Mouse (Mus musculus): ENCODE measurements around the gene Lrrc74a. TPM values are rescaled to one million over a fixed set of nuclear protein-coding genes. Genes with fewer than 3 reads are reported as not detected.

The Lrrc74a gene
- polyA plus RNA-seq, 1 experiment from 2014 or later = not detected

- peaks cover 22% of the 10 kb centered on the region for H3K4me1 ChIP-seq
- H3K9me3 ChIP-seq = no peaks in the 10 kb centered on the region
- no peak overlapping the region for H3K4me2 ChIP-seq (replicated peaks)
- ATAC-seq (replicated peaks) = no peak
- H3K27me3 ChIP-seq = no peaks in the 10 kb centered on the region
- no peak overlapping the region for H3K4me3 ChIP-seq
- no peak overlapping the region for H3K9ac ChIP-seq (replicated peaks)
- peak overlapping the region; percentile 92 for H3K27ac ChIP-seq (replicated peaks)
- peaks cover 40% of the 10 kb centered on the region for H3K36me3 ChIP-seq
These were observed 35.6 kb upstream of the Lrrc74a start for GRCm38 (mm10) chr12:86698537-86698936.

GRCm38 (mm10) chr12:86699965-86700926 lies 33.9 kb upstream of the Lrrc74a start:
- Histone ChIP-seq H3K27me3 (no peaks in the 10 kb centered on the region), H3K4me3 (no peak overlapping the region), H3K4me2 (replicated peaks) (0 out of 2 replicates have a peak overlapping the region, but pooled peaks have one; percentile 14), H3K36me3 (peaks cover 26% of the 10 kb centered on the region), H3K4me1 (peaks cover 22% of the 10 kb centered on the region), H3K27ac (replicated peaks) (peak overlapping the region; percentile 92), H3K9me3 (no peaks in the 10 kb centered on the region), H3K9ac (replicated peaks) (no peak overlapping the region; the same call in 1 of the 2 replicates)
- ATAC-seq (replicated peaks) = peak; percentile 78
- WGBS = 29% methylated on average over 19 of the region's 19 CpGs

- Histone ChIP-seq H3K4me1 (peaks cover 22% of the 10 kb centered on the region), H3K4me2 (replicated peaks) (no peak overlapping the region), H3K9me3 (no peaks in the 10 kb centered on the region), H3K36me3 (peaks cover 20% of the 10 kb centered on the region), H3K9ac (replicated peaks) (no peak overlapping the region), H3K27ac (replicated peaks) (peak overlapping the region; percentile 92), H3K27me3 (no peaks in the 10 kb centered on the region), H3K4me3 (no peak overlapping the region)
- no peak for ATAC-seq (replicated peaks)
- 65% methylated on average over 4 of the region's 4 CpGs for WGBS
These were observed 33.2 kb upstream of the Lrrc74a start for GRCm38 (mm10) chr12:86700927-86701310.

GRCm38 (mm10) chr12:86701491-86701890 lies 32.7 kb upstream of the Lrrc74a start:
- Histone ChIP-seq H3K4me2 (replicated peaks) (no peak overlapping the region), H3K9ac (replicated peaks) (no peak overlapping the region), H3K27ac (replicated peaks) (peak overlapping the region; percentile 92), H3K4me1 (peaks cover 22% of the 10 kb centered on the region), H3K36me3 (peaks cover 14% of the 10 kb centered on the region), H3K27me3 (no peaks in the 10 kb centered on the region), H3K4me3 (no peak overlapping the region), H3K9me3 (no peaks in the 10 kb centered on the region)
- 82% methylated on average over 4 of the region's 4 CpGs for WGBS
- ATAC-seq (replicated peaks) = no peak

GRCm38 (mm10) chr12:86702690-86703089 lies 31.5 kb upstream of the Lrrc74a start:
- 78% methylated on average over 3 of the region's 3 CpGs for WGBS
- H3K4me2 ChIP-seq (replicated peaks) = no peak overlapping the region
- no peak for ATAC-seq (replicated peaks)

GRCm38 (mm10) chr12:86705843-86706242 lies 28.3 kb upstream of the Lrrc74a start:
- 76% methylated on average over 5 of the region's 5 CpGs for WGBS
- H3K36me3 ChIP-seq = no peaks in the 10 kb centered on the region; the same call in 1 of the 2 replicates
- H3K9me3 ChIP-seq = no peaks in the 10 kb centered on the region
- no peaks in the 10 kb centered on the region for H3K27me3 ChIP-seq
- H3K4me1 ChIP-seq = peaks cover 2% of the 10 kb centered on the region; the same call in 1 of the 2 replicates
- no peak overlapping the region for H3K4me2 ChIP-seq (replicated peaks)
- H3K4me3 ChIP-seq = no peak overlapping the region
- no peak overlapping the region for H3K27ac ChIP-seq (replicated peaks)
- H3K9ac ChIP-seq (replicated peaks) = no peak overlapping the region
- no peak for ATAC-seq (replicated peaks)

More at GRCm38 (mm10) chr12:86702690-86703089, 31.5 kb upstream of the Lrrc74a start:
- Histone ChIP-seq H3K9ac (replicated peaks) (no peak overlapping the region), H3K36me3 (peaks cover 2% of the 10 kb centered on the region; the same call in 1 of the 2 replicates), H3K4me1 (peaks cover 22% of the 10 kb centered on the region), H3K27ac (replicated peaks) (no peak overlapping the region), H3K4me3 (no peak overlapping the region), H3K27me3 (no peaks in the 10 kb centered on the region), H3K9me3 (no peaks in the 10 kb centered on the region)

- no peak overlapping the region for H3K9ac ChIP-seq (replicated peaks)
- no peak overlapping the region for H3K4me2 ChIP-seq (replicated peaks)
- no peak for ATAC-seq (replicated peaks)
- no peak overlapping the region for H3K27ac ChIP-seq (replicated peaks)
- H3K9me3 ChIP-seq = no peaks in the 10 kb centered on the region
- 74% methylated on average over 5 of the region's 5 CpGs for WGBS
- no peaks in the 10 kb centered on the region for H3K36me3 ChIP-seq
- peaks cover under 1% of the 10 kb centered on the region; the same call in 1 of the 2 replicates for H3K4me1 ChIP-seq
- H3K27me3 ChIP-seq = no peaks in the 10 kb centered on the region
- H3K4me3 ChIP-seq = no peak overlapping the region
These were observed 20.1 kb upstream of the Lrrc74a start for GRCm38 (mm10) chr12:86714026-86714425.

GRCm38 (mm10) chr12:86715401-86715800 lies 18.8 kb upstream of the Lrrc74a start:
- 50% methylated on average over 5 of the region's 5 CpGs for WGBS
- peaks cover 3% of the 10 kb centered on the region; the same call in 1 of the 2 replicates for H3K4me1 ChIP-seq
- H3K27ac ChIP-seq (replicated peaks) = no peak overlapping the region
- no peak for ATAC-seq (replicated peaks)
- H3K4me3 ChIP-seq = no peak overlapping the region
- no peak overlapping the region for H3K4me2 ChIP-seq (replicated peaks)
- no peak overlapping the region for H3K9ac ChIP-seq (replicated peaks)
- no peaks in the 10 kb centered on the region for H3K36me3 ChIP-seq
- no peaks in the 10 kb centered on the region for H3K9me3 ChIP-seq
- no peaks in the 10 kb centered on the region for H3K27me3 ChIP-seq

GRCm38 (mm10) chr12:86716962-86717361 lies 17.2 kb upstream of the Lrrc74a start:
- Histone ChIP-seq H3K27ac (replicated peaks) (no peak overlapping the region), H3K4me3 (no peak overlapping the region), H3K27me3 (no peaks in the 10 kb centered on the region), H3K9ac (replicated peaks) (no peak overlapping the region), H3K4me2 (replicated peaks) (no peak overlapping the region), H3K36me3 (no peaks in the 10 kb centered on the region), H3K4me1 (peaks cover 3% of the 10 kb centered on the region), H3K9me3 (no peaks in the 10 kb centered on the region)
- WGBS = 91% methylated on average over 11 of the region's 11 CpGs
- no peak for ATAC-seq (replicated peaks)

- no peak overlapping the region for H3K4me3 ChIP-seq
- H3K9me3 ChIP-seq = no peaks in the 10 kb centered on the region
- no peak overlapping the region for H3K4me2 ChIP-seq (replicated peaks)
- H3K4me1 ChIP-seq = peaks cover 13% of the 10 kb centered on the region
- H3K36me3 ChIP-seq = no peaks in the 10 kb centered on the region
- H3K9ac ChIP-seq (replicated peaks) = no peak overlapping the region
- no peaks in the 10 kb centered on the region for H3K27me3 ChIP-seq
- no peak overlapping the region for H3K27ac ChIP-seq (replicated peaks)
- WGBS = 83% methylated on average over 18 of the region's 18 CpGs
- no peak for ATAC-seq (replicated peaks)
These were observed 14.1 kb upstream of the Lrrc74a start for GRCm38 (mm10) chr12:86719961-86720639.

GRCm38 (mm10) chr12:86721453-86721852 lies 12.7 kb upstream of the Lrrc74a start:
- ATAC-seq (replicated peaks) = no peak
- H3K9ac ChIP-seq (replicated peaks) = no peak overlapping the region
- WGBS = 73% methylated on average over 5 of the region's 5 CpGs

GRCm38 (mm10) chr12:86724300-86724699 lies 9.9 kb upstream of the Lrrc74a start:
- no peak overlapping the region for H3K9ac ChIP-seq (replicated peaks)

More at GRCm38 (mm10) chr12:86721453-86721852, 12.7 kb upstream of the Lrrc74a start:
- no peaks in the 10 kb centered on the region for H3K27me3 ChIP-seq
- H3K36me3 ChIP-seq = no peaks in the 10 kb centered on the region
- no peak overlapping the region for H3K27ac ChIP-seq (replicated peaks)
- H3K9me3 ChIP-seq = no peaks in the 10 kb centered on the region
- no peak overlapping the region for H3K4me3 ChIP-seq
- peaks cover 20% of the 10 kb centered on the region for H3K4me1 ChIP-seq
- no peak overlapping the region for H3K4me2 ChIP-seq (replicated peaks)

More at GRCm38 (mm10) chr12:86724300-86724699, 9.9 kb upstream of the Lrrc74a start:
- peak overlapping the region; percentile 21; the same call in 1 of the 2 replicates for H3K27ac ChIP-seq (replicated peaks)
- no peak overlapping the region for H3K4me2 ChIP-seq (replicated peaks)
- 67% methylated on average over 2 of the region's 2 CpGs for WGBS
- no peaks in the 10 kb centered on the region for H3K27me3 ChIP-seq
- H3K36me3 ChIP-seq = no peaks in the 10 kb centered on the region
- H3K4me1 ChIP-seq = peaks cover 17% of the 10 kb centered on the region
- ATAC-seq (replicated peaks) = no peak
- no peak overlapping the region for H3K4me3 ChIP-seq
- H3K9me3 ChIP-seq = no peaks in the 10 kb centered on the region

Data from forebrain, embryonic 15.5 days (tissue).